Mouse (Mus musculus) MEL-GATA-1-ER (cell line): ENCODE data around the gene Kcnj10.

ENCODE experiments used
- DNase-seq: peaks from one replicate; pipeline ENCODE4 v3.0.0-alpha.2; 2012; ENCODE audit warnings: low read depth; ENCODE audit errors: extremely low read depth

The Kcnj10 gene

GRCm38 (mm10) chr1:172376198-172376667 lies 35.2 kb downstream of the Kcnj10 start, which contains the start of gene Pigm:
Gene Pigm, plus strand, starts transcription at chr1:172376546.
- peak; percentile 97 for DNase-seq

- no peak for DNase-seq
These were observed 35.9 kb downstream of the Kcnj10 start for GRCm38 (mm10) chr1:172376758-172377458.

- no peak for DNase-seq
These were observed 39.1 kb downstream of the Kcnj10 start for GRCm38 (mm10) chr1:172380066-172380465.

- DNase-seq: no peak
These were observed 41.1 kb downstream of the Kcnj10 start for GRCm38 (mm10) chr1:172382090-172382489.

GRCm38 (mm10) chr1:172387246-172387645 lies 46.2 kb downstream of the Kcnj10 start:
- no peak for DNase-seq

- DNase-seq: no peak
These were observed 49.8 kb downstream of the Kcnj10 start for GRCm38 (mm10) chr1:172390769-172391168.

GRCm38 (mm10) chr1:172391807-172392581 lies 51.0 kb downstream of the Kcnj10 start:
- no peak for DNase-seq

GRCm38 (mm10) chr1:172392643-172393170 lies 51.7 kb downstream of the Kcnj10 start:
- no peak for DNase-seq

GRCm38 (mm10) chr1:172393739-172394138 lies 52.7 kb downstream of the Kcnj10 start:
- DNase-seq: no peak

GRCm38 (mm10) chr1:172396996-172397752 lies 56.2 kb downstream of the Kcnj10 start:
- peak; percentile 62 for DNase-seq

- no peak for DNase-seq
These were observed 65.2 kb downstream of the Kcnj10 start for GRCm38 (mm10) chr1:172406077-172406706.

GRCm38 (mm10) chr1:172408996-172409395 lies 68.0 kb downstream of the Kcnj10 start:
- DNase-seq: peak; percentile 39

GRCm38 (mm10) chr1:172409431-172409830 lies 68.4 kb downstream of the Kcnj10 start:
- DNase-seq: no peak

- DNase-seq: peak; percentile 19
These were observed 69.8 kb downstream of the Kcnj10 start for GRCm38 (mm10) chr1:172410806-172411205.

GRCm38 (mm10) chr1:172412204-172412603 lies 71.2 kb downstream of the Kcnj10 start:
- DNase-seq: no peak

- no peak for DNase-seq
These were observed 72.7 kb downstream of the Kcnj10 start for GRCm38 (mm10) chr1:172413491-172414230.

GRCm38 (mm10) chr1:172414231-172414585 lies 73.2 kb downstream of the Kcnj10 start:
- DNase-seq: no peak

GRCm38 (mm10) chr1:172415061-172415460 lies 74.1 kb downstream of the Kcnj10 start:
- no peak for DNase-seq

GRCm38 (mm10) chr1:172418173-172418572 lies 77.2 kb downstream of the Kcnj10 start:
- DNase-seq: no peak

GRCm38 (mm10) chr1:172418642-172419041 lies 77.6 kb downstream of the Kcnj10 start:
- DNase-seq: no peak
